Mouse (Mus musculus) intestine, embryonic 14.5 days (tissue): Measurements from ENCODE around the gene Ppp1r12c. TPM values are rescaled to one million over a fixed set of nuclear protein-coding genes. Genes with fewer than 3 reads are reported as not detected.

Source experiments
- ATAC-seq: fragments of 200-750 bp; cut with Nextera tagmentation; replicated peaks from 2 replicates; pipeline ENCODE4 v1.8.0; 2017; ENCODE audit warnings: low read depth, moderate number of reproducible peaks, moderate TSS enrichment, moderate library complexity; ENCODE audit not compliant: low FRiP score, low TSS enrichment
- DNase-seq: peaks from one replicate; pipeline ENCODE4 v3.0.0-alpha.2; 2018; ENCODE audit warnings: low spot score
- H3K27ac ChIP-seq: fragments of 300-500 bp; sonication (generic); 2 replicates; pipeline ENCODE4 v1.5.1; 2014; ENCODE audit warnings: low read depth, mild to moderate bottlenecking, control low read depth
- H3K27me3 ChIP-seq: fragments of 300-500 bp; sonication (generic); replicated peaks from 2 replicates; pipeline ENCODE4 v1.6.1; 2014; ENCODE audit warnings: low read length, control low read depth; ENCODE audit not compliant: control insufficient read depth, insufficient read depth
- H3K36me3 ChIP-seq: fragments of 300-500 bp; sonication (generic); 2 replicates; pipeline ENCODE4 v1.6.1; 2014; ENCODE audit warnings: low read length, control low read depth; ENCODE audit not compliant: control insufficient read depth, insufficient read depth
- H3K4me1 ChIP-seq: fragments of 300-500 bp; sonication (generic); replicated peaks from 2 replicates; pipeline ENCODE4 v1.6.1; 2014; ENCODE audit warnings: low read length, control low read depth, mixed read lengths; ENCODE audit not compliant: control insufficient read depth, insufficient read depth
- H3K4me2 ChIP-seq: fragments of 300-500 bp; sonication (generic); 2 replicates; pipeline ENCODE4 v1.6.1; 2014; ENCODE audit warnings: low read length
- H3K4me3 ChIP-seq: fragments of 300-500 bp; sonication (generic); 2 replicates; pipeline ENCODE4 v1.5.1; 2014; ENCODE audit warnings: low read depth, low read length, control low read depth, mixed read lengths
- H3K9ac ChIP-seq: fragments of 300-500 bp; sonication (generic); 2 replicates; pipeline ENCODE4 v1.6.1; 2014; ENCODE audit warnings: mild to moderate bottlenecking, low read length
- H3K9me3 ChIP-seq: fragments of 300-500 bp; sonication (generic); 2 replicates; pipeline ENCODE4 v1.6.1; 2016; ENCODE audit warnings: low read length, control low read depth; ENCODE audit not compliant: control insufficient read depth
- WGBS: fragments of 180-500 bp; shearing (Covaris S2); extraction: QIAGEN DNeasy Blood & Tissue Kit; methylation state at CpG from one replicate; pipeline ENCODE4 v1.1.7; 2014; 5-methylcytosine and 5-hydroxymethylcytosine counted together
- polyA plus RNA-seq: library from polyadenylated mRNA; unstranded; fragments of >200 nt; fragmentation: Nextera tagmentation; extraction: Ambion mirVana; gene quantifications from 2 replicates; pipeline ENCODE4 v1.2.1, GENCODE M21; 2014

The Ppp1r12c gene
- polyA plus RNA-seq, 1 experiment from 2014 or later: 58.7 TPM

DNA sequence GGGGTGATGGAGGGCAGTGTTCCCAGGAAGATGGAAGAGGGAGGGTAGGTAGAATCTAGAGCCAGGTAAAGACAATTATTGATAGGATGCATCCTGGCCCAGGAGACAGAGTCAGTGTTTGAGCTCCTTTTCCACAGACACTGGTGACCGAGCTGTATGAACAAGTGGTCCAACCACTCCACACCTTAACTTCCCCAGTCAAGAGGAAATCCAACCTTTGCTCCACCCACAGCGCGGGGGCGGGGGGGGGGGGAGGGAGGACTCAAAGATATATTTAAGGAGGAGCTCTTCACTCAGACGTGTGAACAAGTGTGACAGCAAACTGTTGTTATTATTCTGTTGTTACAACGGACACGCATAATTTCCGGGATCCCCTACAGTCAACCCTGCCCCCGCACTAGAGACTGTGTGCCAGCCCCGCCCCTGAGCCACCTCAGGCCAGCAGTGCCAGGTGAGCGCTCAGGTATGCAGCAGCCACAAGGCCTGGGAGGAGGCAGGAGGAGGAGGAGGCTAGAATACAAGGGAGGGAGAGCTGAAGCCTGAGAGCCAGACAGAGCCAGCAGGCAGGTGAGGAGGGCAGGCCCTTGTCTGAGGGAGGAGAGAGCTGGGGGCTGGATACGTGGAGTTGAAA is 37.2 kb downstream of the Ppp1r12c start:
- H3K27me3 ChIP-seq: no peaks in the 10 kb centered on the region
- ATAC-seq: peak; percentile 72
- no peak overlapping the region for H3K27ac ChIP-seq
- H3K4me1 ChIP-seq: no peaks in the 10 kb centered on the region
- H3K9ac ChIP-seq: no peak overlapping the region
- H3K4me3 ChIP-seq: no peak overlapping the region
- WGBS: 12% methylated on average over 10 of the region's 12 CpGs
- no peaks in the 10 kb centered on the region for H3K36me3 ChIP-seq
- peak overlapping the region; percentile 7; the same call in 1 of the 2 replicates for H3K4me2 ChIP-seq
- H3K9me3 ChIP-seq: no peaks in the 10 kb centered on the region
- no peak for DNase-seq

DNA sequence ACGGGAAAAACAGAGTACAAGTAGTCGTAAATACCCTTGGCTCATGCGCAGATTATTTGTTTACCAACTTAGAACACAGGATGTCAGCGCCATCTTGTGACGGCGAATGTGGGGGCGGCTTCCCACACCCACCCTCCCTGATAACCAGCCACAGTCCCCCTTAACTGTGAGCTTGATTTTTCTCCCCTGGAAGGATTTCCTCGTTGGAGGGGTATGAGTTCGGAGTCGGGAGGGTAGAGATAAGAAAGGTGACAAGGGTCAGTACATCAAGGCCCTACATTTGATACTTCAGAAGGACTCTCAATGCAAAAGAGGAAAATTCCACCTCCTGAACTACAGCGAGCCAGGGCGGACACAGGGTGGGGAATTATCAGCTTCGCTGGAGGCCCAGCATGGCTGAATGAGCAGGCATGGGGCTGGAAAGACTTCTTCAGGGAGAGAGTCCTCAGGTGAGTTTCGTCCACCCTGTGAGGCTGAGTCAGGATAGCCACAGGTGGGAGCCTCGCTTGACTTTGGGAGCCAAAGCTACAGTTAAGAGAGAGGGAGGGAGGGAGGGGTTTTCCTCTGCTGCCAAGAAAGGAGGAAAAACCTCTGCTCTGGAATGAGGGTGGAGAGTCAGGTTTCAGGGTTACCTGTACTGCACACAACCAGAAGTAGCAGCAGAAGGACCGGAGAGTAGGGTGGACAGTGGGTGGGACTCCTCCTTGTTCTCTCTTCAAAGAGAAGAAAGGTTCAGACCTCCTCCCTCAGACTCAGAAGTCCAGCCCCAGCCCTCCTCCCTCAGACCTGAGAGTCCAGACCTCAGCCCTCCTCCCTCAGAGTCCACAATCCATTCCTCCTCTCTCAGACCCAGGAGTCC is 40.7 kb downstream of the Ppp1r12c start, which contains the start of gene Eps8l1:
Gene Eps8l1, plus strand, starts transcription at position 99 of the 859 bp plus-strand sequence.
- Histone ChIP-seq H3K4me1 (no peaks in the 10 kb centered on the region), H3K27me3 (no peaks in the 10 kb centered on the region), H3K9me3 (no peaks in the 10 kb centered on the region), H3K36me3 (no peaks in the 10 kb centered on the region), H3K9ac (no peak within 1 kb of the TSS), H3K4me3 (peak within 1 kb of the TSS; percentile 12; the same call in 1 of the 2 replicates), H3K4me2 (peak within 1 kb of the TSS; percentile 18), H3K27ac (no peak within 1 kb of the TSS)
- WGBS: 62% methylated on average over 13 of the region's 16 CpGs
- DNase-seq (no peak), ATAC-seq (peak; percentile 23)

DNA sequence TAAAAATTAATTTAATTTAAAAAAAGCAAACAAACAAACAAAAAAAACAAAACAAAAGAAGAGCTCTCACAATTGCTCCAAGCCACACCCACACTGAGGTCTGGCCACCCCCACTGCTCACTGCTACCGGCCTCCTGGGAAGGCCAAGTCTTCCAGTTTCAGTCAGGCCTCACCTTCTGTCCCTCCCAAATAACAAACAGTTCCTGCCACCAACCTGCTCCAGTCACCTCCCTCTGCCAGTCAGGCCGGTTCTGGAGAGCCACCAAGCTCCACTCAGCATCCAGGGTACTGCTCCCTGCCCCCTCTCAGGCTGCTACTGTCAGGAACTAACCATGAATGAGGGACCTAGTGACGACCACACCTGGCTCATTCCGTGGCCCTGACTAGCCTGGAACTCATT is 48.8 kb downstream of the Ppp1r12c start:
- H3K4me3 ChIP-seq: no peak overlapping the region
- DNase-seq (peak; percentile 57), ATAC-seq (peak; percentile 83)
- no peaks in the 10 kb centered on the region for H3K27me3 ChIP-seq
- 23% methylated on average over 4 of the region's 4 CpGs for WGBS
- no peak overlapping the region for H3K4me2 ChIP-seq
- no peak overlapping the region for H3K9ac ChIP-seq
- H3K4me1 ChIP-seq: peaks cover 9% of the 10 kb centered on the region; the same call in 1 of the 2 replicates
- H3K9me3 ChIP-seq: no peaks in the 10 kb centered on the region
- peak overlapping the region; percentile 33; the same call in 1 of the 2 replicates for H3K27ac ChIP-seq
- no peaks in the 10 kb centered on the region for H3K36me3 ChIP-seq

DNA sequence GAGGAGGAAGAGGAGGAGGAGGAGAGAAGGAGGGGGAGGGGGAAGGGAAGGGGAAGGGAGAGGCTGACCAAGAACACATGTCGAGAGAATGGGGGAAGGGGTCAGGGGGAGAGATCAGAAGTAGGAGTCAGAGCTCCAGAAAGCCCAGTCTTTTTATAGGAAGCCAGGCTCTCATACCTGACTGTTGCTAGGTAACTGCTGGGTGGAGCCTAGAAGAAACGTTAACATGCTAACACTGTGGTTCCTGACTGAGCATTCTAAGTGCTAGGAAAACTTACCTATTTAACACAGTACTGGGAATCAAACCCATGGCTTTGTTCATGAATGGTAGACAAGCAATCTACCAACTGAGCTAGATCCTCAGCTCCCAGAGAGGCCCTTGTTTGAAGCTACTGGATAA is 52.3 kb downstream of the Ppp1r12c start:
- H3K9me3 ChIP-seq: no peaks in the 10 kb centered on the region
- H3K4me3 ChIP-seq: no peak overlapping the region
- 6% methylated on average over 2 of the region's 2 CpGs for WGBS
- no peaks in the 10 kb centered on the region for H3K27me3 ChIP-seq
- peaks cover 15% of the 10 kb centered on the region; the same call in 1 of the 2 replicates for H3K4me1 ChIP-seq
- H3K27ac ChIP-seq: peak overlapping the region; percentile 54; the same call in 1 of the 2 replicates
- ATAC-seq: no peak
- H3K9ac ChIP-seq: no peak overlapping the region
- no peak for DNase-seq
- H3K36me3 ChIP-seq: no peaks in the 10 kb centered on the region
- H3K4me2 ChIP-seq: no peak overlapping the region

DNA sequence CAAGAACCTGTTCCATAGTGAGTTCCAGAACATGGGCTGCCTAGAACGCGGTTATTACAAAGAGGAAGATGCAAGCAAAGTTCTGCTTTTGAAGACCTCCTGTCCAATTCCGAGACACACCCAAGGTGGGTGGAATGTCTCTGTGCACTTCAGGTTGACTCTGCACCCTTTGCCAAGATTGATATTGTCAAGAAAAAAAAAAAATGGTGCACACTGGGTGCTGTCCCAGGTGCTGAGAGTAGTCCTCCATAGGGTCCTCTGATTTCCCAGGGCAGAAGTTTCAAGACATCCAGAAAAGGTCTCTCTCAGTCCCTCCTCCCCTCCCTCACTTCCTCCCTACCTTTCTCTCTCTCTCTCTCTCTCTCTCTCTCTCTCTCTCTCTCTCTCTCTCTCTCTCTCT is 53.0 kb downstream of the Ppp1r12c start:
- H3K4me2 ChIP-seq: no peak overlapping the region
- peaks cover 15% of the 10 kb centered on the region; the same call in 1 of the 2 replicates for H3K4me1 ChIP-seq
- no peaks in the 10 kb centered on the region for H3K9me3 ChIP-seq
- no peak overlapping the region for H3K9ac ChIP-seq
- H3K36me3 ChIP-seq: peaks cover 6% of the 10 kb centered on the region
- no peaks in the 10 kb centered on the region for H3K27me3 ChIP-seq
- H3K27ac ChIP-seq: no peak overlapping the region
- no peak for DNase-seq
- 83% methylated on average over 3 of the region's 3 CpGs for WGBS
- no peak for ATAC-seq
- no peak overlapping the region for H3K4me3 ChIP-seq

DNA sequence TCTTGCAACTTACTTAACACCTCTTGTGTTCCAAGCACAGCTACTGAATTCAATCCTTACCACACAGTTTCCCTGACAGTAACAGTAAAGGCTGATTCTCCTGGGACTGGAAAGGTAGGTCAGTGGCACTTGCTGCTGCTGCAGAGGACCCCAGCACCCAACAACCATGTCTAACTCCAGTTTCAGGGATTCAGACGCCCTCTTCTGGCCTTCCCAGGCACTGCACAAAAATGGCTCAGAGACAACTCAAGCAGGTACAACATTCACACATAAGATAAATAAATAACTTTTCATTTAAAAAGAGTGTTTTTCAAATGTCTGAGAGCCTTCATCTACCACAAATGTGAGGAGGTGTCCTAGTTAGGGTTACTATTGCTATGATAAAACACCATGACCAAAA is 54.3 kb downstream of the Ppp1r12c start:
- DNase-seq (no peak), ATAC-seq (no peak)
- no peaks in the 10 kb centered on the region for H3K27me3 ChIP-seq
- WGBS: 3% methylated on average over 1 of the region's 1 CpGs
- no peak overlapping the region for H3K27ac ChIP-seq
- H3K4me2 ChIP-seq: no peak overlapping the region
- H3K9me3 ChIP-seq: no peaks in the 10 kb centered on the region
- no peak overlapping the region for H3K4me3 ChIP-seq
- peaks cover 15% of the 10 kb centered on the region; the same call in 1 of the 2 replicates for H3K4me1 ChIP-seq
- peaks cover 19% of the 10 kb centered on the region for H3K36me3 ChIP-seq
- no peak overlapping the region for H3K9ac ChIP-seq

DNA sequence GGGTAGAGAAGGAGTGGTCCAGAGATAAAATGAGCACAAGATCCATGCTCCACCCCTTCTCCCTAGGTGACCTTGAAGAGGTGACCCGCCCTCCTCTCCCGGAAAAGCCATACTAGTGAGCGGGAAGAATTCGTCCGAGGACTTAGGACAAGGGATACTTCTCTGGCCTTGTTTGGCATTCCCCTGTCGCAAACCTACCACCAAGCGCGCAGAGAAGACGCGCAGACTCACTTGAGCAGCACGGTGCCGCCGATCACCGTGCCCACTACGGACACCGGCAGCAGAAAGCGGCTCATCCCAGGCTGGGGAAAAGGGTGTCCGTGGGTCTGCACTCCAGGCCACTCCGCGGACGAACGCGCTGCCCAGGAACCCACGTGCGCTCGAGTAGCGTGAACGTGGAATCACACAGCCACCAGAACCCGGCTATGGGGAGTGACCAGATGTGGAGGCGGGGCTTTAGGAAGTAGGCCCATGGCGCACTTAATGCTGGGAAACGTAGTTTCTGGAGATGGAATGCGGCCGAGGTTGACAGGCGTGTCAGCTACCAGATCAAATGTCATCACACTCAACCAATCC is 56.2 kb downstream of the Ppp1r12c start, which contains the start of gene Rdh13:
Gene Rdh13, minus strand, starts transcription at position 434 of the 576 bp plus-strand sequence.
- Histone ChIP-seq H3K9ac (peak within 1 kb of the TSS; percentile 72), H3K27me3 (no peaks in the 10 kb centered on the region), H3K4me2 (peak within 1 kb of the TSS; percentile 65), H3K4me3 (peak within 1 kb of the TSS; percentile 81), H3K36me3 (peaks cover 37% of the 10 kb centered on the region), H3K27ac (peak within 1 kb of the TSS; percentile 79), H3K9me3 (no peaks in the 10 kb centered on the region), H3K4me1 (peaks cover 15% of the 10 kb centered on the region; the same call in 1 of the 2 replicates)
- peak; percentile 96 for ATAC-seq
- under 1% methylated on average over 35 of the region's 35 CpGs for WGBS
- peak; percentile 89 for DNase-seq

DNA sequence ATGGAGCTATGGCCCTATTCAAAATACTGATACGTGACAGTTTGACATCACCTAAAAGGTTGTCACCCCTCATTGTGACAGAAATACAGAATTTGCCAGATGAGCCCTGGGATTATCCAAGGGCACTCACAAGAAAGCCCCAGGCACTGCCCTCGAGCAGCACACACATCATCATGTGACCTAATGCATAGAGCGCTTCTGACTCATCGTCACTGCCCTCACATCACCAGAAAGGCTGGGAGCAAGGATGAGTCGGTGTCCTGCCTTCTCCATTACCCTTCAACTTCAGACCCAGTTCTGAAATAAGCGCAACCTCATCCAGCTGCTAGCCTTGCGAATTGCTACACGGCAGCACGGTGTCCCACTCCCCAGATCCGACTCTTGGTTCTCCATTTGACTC is 60.9 kb downstream of the Ppp1r12c start:
- Histone ChIP-seq H3K27ac (no peak overlapping the region), H3K9ac (no peak overlapping the region), H3K36me3 (peaks cover 76% of the 10 kb centered on the region), H3K4me3 (no peak overlapping the region), H3K9me3 (no peaks in the 10 kb centered on the region), H3K27me3 (no peaks in the 10 kb centered on the region), H3K4me2 (no peak overlapping the region), H3K4me1 (peaks cover 6% of the 10 kb centered on the region; the same call in 1 of the 2 replicates)
- no peak for DNase-seq
- no peak for ATAC-seq
- 92% methylated on average over 10 of the region's 10 CpGs for WGBS
